Mouse (Mus musculus) liver, embryonic 13.5 days (tissue): Measurements from ENCODE around the gene Sh3tc1. TPM values are rescaled to one million over a fixed set of nuclear protein-coding genes. Genes with fewer than 3 reads are reported as not detected.

Source experiments
- ATAC-seq: fragments of 200-750 bp; cut with Nextera tagmentation; 2 replicates; pipeline ENCODE4 v1.8.0; 2017; ENCODE audit warnings: low read depth, mild to moderate bottlenecking, moderate number of reproducible peaks, moderate library complexity
- DNase-seq: peaks from one replicate; pipeline ENCODE4 v3.0.0; 2022
- H3K27ac ChIP-seq: fragments of 300-500 bp; sonication (generic); 2 replicates; pipeline ENCODE4 v1.5.1; 2015; ENCODE audit warnings: moderate library complexity, mild to moderate bottlenecking, inconsistent platforms
- H3K27me3 ChIP-seq: fragments of 300-500 bp; sonication (generic); 2 replicates; pipeline ENCODE4 v1.6.1; 2015; ENCODE audit warnings: mild to moderate bottlenecking, inconsistent platforms
- H3K36me3 ChIP-seq: fragments of 300-500 bp; sonication (generic); 2 replicates; pipeline ENCODE4 v1.6.1; 2015; ENCODE audit warnings: mild to moderate bottlenecking, inconsistent platforms
- H3K4me1 ChIP-seq: fragments of 300-500 bp; sonication (generic); replicated peaks from 2 replicates; pipeline ENCODE4 v1.6.1; 2015; ENCODE audit warnings: inconsistent platforms
- H3K4me2 ChIP-seq: fragments of 300-500 bp; sonication (generic); 2 replicates; pipeline ENCODE4 v1.6.1; 2015; ENCODE audit warnings: inconsistent platforms, mild to moderate bottlenecking, moderate library complexity
- H3K4me3 ChIP-seq: fragments of 300-500 bp; sonication (generic); replicated peaks from 2 replicates; pipeline ENCODE4 v1.5.1; 2015; ENCODE audit warnings: mild to moderate bottlenecking, inconsistent platforms
- H3K9ac ChIP-seq: fragments of 300-500 bp; sonication (generic); 2 replicates; pipeline ENCODE4 v1.6.1; 2015; ENCODE audit warnings: mild to moderate bottlenecking, inconsistent platforms
- H3K9me3 ChIP-seq: fragments of 300-500 bp; sonication (generic); replicated peaks from 2 replicates; pipeline ENCODE4 v1.6.1; 2016; ENCODE audit warnings: inconsistent platforms
- WGBS: fragments of 180-500 bp; shearing (Covaris S2); methylation state at CpG from one replicate; pipeline ENCODE4 v1.1.7; 2015; ENCODE audit not compliant: insufficient replicate concordance; 5-methylcytosine and 5-hydroxymethylcytosine counted together
- polyA plus RNA-seq: library from polyadenylated mRNA; unstranded; fragments of >200 nt; fragmentation: Nextera tagmentation; extraction: Ambion mirVana; gene quantifications from 2 replicates; pipeline ENCODE4 v1.2.1, GENCODE M21; 2015

Sh3tc1 gene
- polyA plus RNA-seq, 1 experiment from 2014 or later = 2.1 TPM

GRCm38 (mm10) chr5:35768525-35768924 lies 28.7 kb upstream of the Sh3tc1 start:
- H3K4me1 ChIP-seq = peaks cover 6% of the 10 kb centered on the region; the same call in 1 of the 2 replicates

GRCm38 (mm10) chr5:35765909-35766308 lies 26.1 kb upstream of the Sh3tc1 start:
- Histone ChIP-seq H3K9me3 (no peaks in the 10 kb centered on the region), H3K4me2 (no peak overlapping the region), H3K4me3 (no peak overlapping the region), H3K27me3 (peaks cover 17% of the 10 kb centered on the region; the same call in 1 of the 2 replicates), H3K9ac (no peak overlapping the region), H3K27ac (no peak overlapping the region), H3K36me3 (no peaks in the 10 kb centered on the region), H3K4me1 (peaks cover 1% of the 10 kb centered on the region; the same call in 1 of the 2 replicates)
- 60% methylated on average over 6 of the region's 6 CpGs for WGBS
- no peak for ATAC-seq
- DNase-seq = no peak

More at GRCm38 (mm10) chr5:35768525-35768924, 28.7 kb upstream of the Sh3tc1 start:
- DNase-seq (no peak), ATAC-seq (no peak)
- Histone ChIP-seq H3K4me2 (no peak overlapping the region), H3K27ac (no peak overlapping the region), H3K9ac (no peak overlapping the region), H3K36me3 (no peaks in the 10 kb centered on the region), H3K27me3 (peaks cover 3% of the 10 kb centered on the region; the same call in 1 of the 2 replicates), H3K4me3 (no peak overlapping the region), H3K9me3 (no peaks in the 10 kb centered on the region)
- WGBS = 43% methylated on average over 3 of the region's 3 CpGs

DNA sequence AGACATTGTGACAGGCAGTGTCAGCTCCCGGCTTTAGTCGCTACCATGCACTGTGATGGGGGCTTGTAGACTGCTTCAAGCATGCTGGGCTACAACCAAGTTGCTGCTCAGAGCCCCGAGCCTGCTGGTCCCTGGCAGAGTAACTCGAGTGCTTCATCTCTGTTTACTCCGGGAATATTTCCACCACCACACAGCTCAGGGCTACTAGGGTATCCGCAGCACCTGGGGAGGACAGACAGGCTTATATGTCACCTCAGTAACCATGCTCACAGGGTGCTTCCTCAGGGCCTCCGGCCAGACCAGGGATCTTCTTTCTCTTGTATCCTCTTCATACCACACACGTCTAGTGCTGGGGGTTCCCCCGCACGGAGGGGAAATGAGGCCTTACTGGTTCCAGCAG lies 23.1 kb upstream of the Sh3tc1 start:
- H3K9ac ChIP-seq = no peak overlapping the region
- no peaks in the 10 kb centered on the region for H3K36me3 ChIP-seq
- H3K4me2 ChIP-seq = no peak overlapping the region
- no peak overlapping the region for H3K4me3 ChIP-seq
- no peak for DNase-seq
- peaks cover 47% of the 10 kb centered on the region for H3K27me3 ChIP-seq
- no peak overlapping the region for H3K27ac ChIP-seq
- WGBS = 59% methylated on average over 10 of the region's 10 CpGs
- no peak for ATAC-seq
- H3K9me3 ChIP-seq = no peaks in the 10 kb centered on the region
- peaks cover 8% of the 10 kb centered on the region for H3K4me1 ChIP-seq

DNA sequence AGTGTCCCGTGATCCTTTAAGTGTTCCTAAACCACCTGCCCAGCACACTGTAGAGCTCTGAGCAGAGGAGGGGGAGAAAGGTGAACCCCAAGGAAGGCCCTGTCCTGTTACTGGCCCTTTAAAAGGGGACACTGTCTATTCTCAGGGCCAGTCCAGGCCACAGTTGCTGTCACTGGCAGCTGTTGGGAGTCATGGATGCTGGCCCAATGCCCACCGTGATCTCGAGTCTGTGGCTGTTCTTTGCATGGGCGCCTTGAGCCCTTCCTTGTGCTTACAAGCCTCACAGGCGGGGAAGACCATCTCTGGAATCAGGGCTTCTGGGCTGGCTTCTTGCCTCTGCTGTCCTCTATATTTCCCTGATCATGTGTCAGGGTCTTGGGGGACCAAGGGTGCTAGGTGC lies 22.6 kb upstream of the Sh3tc1 start:
- ATAC-seq (no peak), DNase-seq (no peak)
- Histone ChIP-seq H3K27ac (no peak overlapping the region), H3K4me2 (no peak overlapping the region), H3K36me3 (no peaks in the 10 kb centered on the region), H3K9ac (no peak overlapping the region), H3K27me3 (peaks cover 52% of the 10 kb centered on the region), H3K4me3 (no peak overlapping the region), H3K9me3 (no peaks in the 10 kb centered on the region), H3K4me1 (peaks cover 9% of the 10 kb centered on the region)
- 63% methylated on average over 5 of the region's 5 CpGs for WGBS

DNA sequence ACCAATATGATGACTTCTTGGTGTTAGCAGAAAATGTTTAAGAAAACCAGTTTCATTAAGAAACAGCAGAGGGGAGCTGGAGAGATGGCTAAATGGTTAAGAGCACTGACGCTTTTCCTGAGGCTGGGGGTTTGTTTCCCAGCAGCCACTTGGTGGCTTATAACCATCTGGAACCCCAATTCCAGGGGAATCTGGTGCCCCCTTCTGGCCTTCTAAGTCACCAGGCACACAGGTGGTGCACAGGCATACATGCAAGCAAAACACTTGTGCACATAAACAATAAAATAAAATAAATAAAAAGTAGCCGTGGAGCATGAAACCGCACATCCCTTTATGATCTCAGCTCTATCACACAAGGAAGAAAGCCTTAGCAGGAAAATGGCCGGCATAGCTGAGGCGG lies 21.5 kb upstream of the Sh3tc1 start:
- H3K27me3 ChIP-seq = peaks cover 60% of the 10 kb centered on the region

GRCm38 (mm10) chr5:35758081-35759053 lies 18.6 kb upstream of the Sh3tc1 start:
- no peaks in the 10 kb centered on the region for H3K36me3 ChIP-seq
- H3K4me3 ChIP-seq = peak overlapping the region; percentile 60
- H3K4me2 ChIP-seq = peak overlapping the region; percentile 89
- H3K27me3 ChIP-seq = peaks cover 63% of the 10 kb centered on the region
- no peaks in the 10 kb centered on the region for H3K9me3 ChIP-seq
- H3K27ac ChIP-seq = no peak overlapping the region
- ATAC-seq (peak; percentile 8; the same call in 1 of the 2 replicates), DNase-seq (no peak)
- peak overlapping the region; percentile 18 for H3K9ac ChIP-seq
- 3% methylated on average over 40 of the region's 40 CpGs for WGBS
- peaks cover 14% of the 10 kb centered on the region for H3K4me1 ChIP-seq

More for the DNA sequence above, 21.5 kb upstream of the Sh3tc1 start:
- Histone ChIP-seq H3K9ac (no peak overlapping the region), H3K27ac (no peak overlapping the region), H3K4me2 (no peak overlapping the region), H3K36me3 (no peaks in the 10 kb centered on the region), H3K4me3 (no peak overlapping the region), H3K4me1 (peaks cover 14% of the 10 kb centered on the region), H3K9me3 (no peaks in the 10 kb centered on the region)
- WGBS = 59% methylated on average over 5 of the region's 5 CpGs
- ATAC-seq (no peak), DNase-seq (no peak)

GRCm38 (mm10) chr5:35757639-35758001 lies 17.8 kb upstream of the Sh3tc1 start, which contains the start of gene Ablim2:
TSS of gene Ablim2 (plus strand) at chr5:35757880.
- Histone ChIP-seq H3K4me3 (peak within 1 kb of the TSS; percentile 60), H3K9me3 (no peaks in the 10 kb centered on the region), H3K27me3 (peaks cover 56% of the 10 kb centered on the region), H3K4me2 (peak within 1 kb of the TSS; percentile 89), H3K9ac (peak within 1 kb of the TSS; percentile 18), H3K36me3 (no peaks in the 10 kb centered on the region), H3K27ac (no peak within 1 kb of the TSS), H3K4me1 (peaks cover 14% of the 10 kb centered on the region)
- 2% methylated on average over 35 of the region's 35 CpGs for WGBS
- DNase-seq (peak; percentile 74), ATAC-seq (peak; percentile 90)

GRCm38 (mm10) chr5:35756997-35757638 lies 17.3 kb upstream of the Sh3tc1 start:
- Histone ChIP-seq H3K27ac (no peak overlapping the region), H3K4me3 (peak overlapping the region; percentile 60), H3K9ac (no peak overlapping the region; the same call in 1 of the 2 replicates), H3K27me3 (peaks cover 55% of the 10 kb centered on the region), H3K9me3 (no peaks in the 10 kb centered on the region), H3K4me1 (peaks cover 14% of the 10 kb centered on the region), H3K36me3 (no peaks in the 10 kb centered on the region), H3K4me2 (peak overlapping the region; percentile 89)
- ATAC-seq = peak; percentile 56
- DNase-seq = peak; percentile 27
- WGBS = 9% methylated on average over 21 of the region's 26 CpGs

DNA sequence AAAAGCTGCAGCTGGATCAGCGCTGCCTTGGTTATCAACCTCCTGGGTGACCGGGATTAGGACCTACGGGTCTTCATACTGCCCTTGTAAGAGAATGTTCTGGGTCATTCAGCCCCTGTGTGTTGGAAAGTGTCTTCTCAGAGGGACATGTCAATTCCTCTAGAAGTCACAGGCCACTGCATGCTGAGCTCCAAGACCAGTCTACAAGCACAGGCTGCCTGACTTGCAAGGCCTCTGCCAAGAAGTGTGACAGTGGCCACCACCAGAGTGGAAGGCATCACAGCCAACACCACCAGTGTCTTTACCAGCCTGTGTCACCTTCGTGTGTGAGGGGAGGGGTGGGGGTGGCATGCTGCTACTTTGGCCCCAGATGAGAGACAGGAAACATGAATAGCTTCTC lies 16.2 kb upstream of the Sh3tc1 start:
- Histone ChIP-seq H3K27ac (no peak overlapping the region), H3K9me3 (no peaks in the 10 kb centered on the region), H3K4me2 (no peak overlapping the region), H3K4me1 (peaks cover 14% of the 10 kb centered on the region), H3K9ac (no peak overlapping the region), H3K4me3 (no peak overlapping the region), H3K27me3 (peaks cover 51% of the 10 kb centered on the region), H3K36me3 (no peaks in the 10 kb centered on the region)
- 66% methylated on average over 4 of the region's 4 CpGs for WGBS
- ATAC-seq (no peak), DNase-seq (no peak)

DNA sequence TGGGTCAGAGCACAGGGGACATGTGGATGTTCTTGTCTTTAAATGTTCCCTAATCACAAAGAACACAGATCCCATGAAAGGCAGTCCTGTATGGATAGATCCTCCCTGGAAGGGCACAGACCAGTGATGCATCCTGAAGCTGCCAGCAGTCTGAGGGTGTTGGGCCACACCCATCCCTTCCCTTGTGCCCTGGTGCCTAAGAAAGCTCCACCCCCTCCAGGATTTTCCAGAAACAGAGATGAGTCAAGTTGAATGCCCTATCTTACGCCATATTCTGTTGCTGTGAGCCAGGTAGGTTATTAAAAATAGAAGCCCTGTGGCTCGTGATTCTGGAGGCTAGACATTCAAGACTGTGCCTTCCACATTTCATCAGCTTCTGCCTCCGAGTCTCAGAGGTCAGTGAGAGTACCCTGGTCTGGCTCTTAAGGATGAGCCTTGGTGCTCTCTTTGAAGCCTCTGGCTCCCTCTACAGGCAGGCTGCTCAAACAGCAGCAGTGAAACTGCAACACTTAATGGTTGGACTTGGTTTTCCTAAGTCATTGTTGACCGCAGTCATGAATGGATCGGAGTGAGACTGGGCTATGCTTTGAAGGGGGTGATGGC lies 15.4 kb upstream of the Sh3tc1 start:
- Histone ChIP-seq H3K9ac (no peak overlapping the region), H3K4me3 (no peak overlapping the region), H3K36me3 (no peaks in the 10 kb centered on the region), H3K27me3 (peaks cover 43% of the 10 kb centered on the region), H3K9me3 (no peaks in the 10 kb centered on the region), H3K27ac (no peak overlapping the region), H3K4me1 (peaks cover 14% of the 10 kb centered on the region), H3K4me2 (no peak overlapping the region)
- DNase-seq (peak; percentile 22), ATAC-seq (no peak)
- whole genome bisulfite sequencing = 23% methylated on average over 5 of the region's 5 CpGs

DNA sequence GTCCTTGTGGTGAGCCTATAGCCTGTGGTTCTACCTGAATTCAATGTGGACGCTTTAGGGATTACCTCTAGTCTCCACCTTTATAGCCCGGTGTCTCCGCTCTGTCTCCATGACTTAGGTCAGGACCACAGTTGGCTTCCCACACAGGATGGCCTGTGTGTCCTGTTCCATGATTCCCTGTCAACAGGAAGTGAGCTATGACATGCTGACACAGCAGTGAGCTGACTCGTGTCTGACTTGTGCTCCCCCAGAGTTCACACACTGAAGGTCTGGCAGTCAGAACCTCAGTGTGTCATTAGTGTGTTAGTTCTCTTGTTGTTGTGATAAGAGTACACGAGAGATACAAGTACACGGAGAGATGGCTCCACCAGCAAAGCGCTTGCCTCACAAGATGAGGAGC lies 11.2 kb upstream of the Sh3tc1 start:
- no peaks in the 10 kb centered on the region for H3K4me1 ChIP-seq
- H3K27ac ChIP-seq = no peak overlapping the region
- peaks cover 4% of the 10 kb centered on the region for H3K27me3 ChIP-seq
- no peaks in the 10 kb centered on the region for H3K9me3 ChIP-seq
- H3K36me3 ChIP-seq = no peaks in the 10 kb centered on the region
- no peak overlapping the region for H3K9ac ChIP-seq
- ATAC-seq = no peak
- H3K4me2 ChIP-seq = no peak overlapping the region
- WGBS = 66% methylated on average over 7 of the region's 7 CpGs
- no peak for DNase-seq
- no peak overlapping the region for H3K4me3 ChIP-seq
